Mouse (Mus musculus) intestine, postnatal 0 days (tissue): ENCODE data around the gene Egfem1. TPM values are rescaled to one million over a fixed set of nuclear protein-coding genes. Genes with fewer than 3 reads are reported as not detected.

ENCODE experiments used
- ATAC-seq: fragments of 200-750 bp; cut with Nextera tagmentation; 2 replicates; pipeline ENCODE4 v1.8.0; 2017; ENCODE audit warnings: mild to moderate bottlenecking, moderate TSS enrichment, moderate library complexity
- H3K27ac ChIP-seq: fragments of 300-500 bp; sonication (generic); 2 replicates; pipeline ENCODE4 v1.5.1; 2014; ENCODE audit warnings: mild to moderate bottlenecking, low read depth, low read length, moderate library complexity
- H3K27me3 ChIP-seq: fragments of 300-500 bp; sonication (generic); replicated peaks from 2 replicates; pipeline ENCODE4 v1.6.1; 2014; ENCODE audit warnings: low read length, mixed read lengths; ENCODE audit not compliant: control insufficient read depth, insufficient read depth
- H3K36me3 ChIP-seq: fragments of 300-500 bp; sonication (generic); 2 replicates; pipeline ENCODE4 v1.6.1; 2014; ENCODE audit warnings: mild to moderate bottlenecking, moderate library complexity; ENCODE audit not compliant: control insufficient read depth, insufficient read depth
- H3K4me1 ChIP-seq: fragments of 300-500 bp; sonication (generic); replicated peaks from 2 replicates; pipeline ENCODE4 v1.6.1; 2014; ENCODE audit warnings: antibody characterized with exemption, low read length, mixed read lengths; ENCODE audit not compliant: control insufficient read depth, insufficient read depth
- H3K4me2 ChIP-seq: fragments of 300-500 bp; sonication (generic); replicated peaks from 2 replicates; pipeline ENCODE4 v1.6.1; 2014; ENCODE audit warnings: low read depth, mild to moderate bottlenecking, moderate library complexity
- H3K4me3 ChIP-seq: fragments of 300-500 bp; sonication (generic); 2 replicates; pipeline ENCODE4 v1.5.1; 2014; ENCODE audit warnings: low read depth, low read length
- H3K9ac ChIP-seq: fragments of 300-500 bp; sonication (generic); 2 replicates; pipeline ENCODE4 v1.6.1; 2014; ENCODE audit warnings: mild to moderate bottlenecking, low read depth, low read length
- H3K9me3 ChIP-seq: fragments of 300-500 bp; sonication (generic); 2 replicates; pipeline ENCODE4 v1.6.1; 2016; ENCODE audit warnings: mixed run types; ENCODE audit not compliant: control insufficient read depth
- CTCF ChIP-seq: sonication (generic); IDR thresholded peaks from 2 replicates; pipeline ENCODE4 v1.5.1; 2016; ENCODE audit warnings: low read depth, mild to moderate bottlenecking, control low read depth, antibody characterized with exemption, moderate library complexity
- WGBS: fragments of 180-500 bp; shearing (Covaris S2); extraction: QIAGEN DNeasy Blood & Tissue Kit; methylation state at CpG from one replicate; pipeline ENCODE4 v1.1.7; 2014; 5-methylcytosine and 5-hydroxymethylcytosine counted together
- polyA plus RNA-seq: library from polyadenylated mRNA; unstranded; fragments of >200 nt; fragmentation: Nextera tagmentation; extraction: Ambion mirVana; gene quantifications from 2 replicates; pipeline ENCODE4 v1.2.1, GENCODE M21; 2015

Egfem1 gene
- polyA plus RNA-seq, 1 experiment from 2014 or later: 0.63 TPM

DNA sequence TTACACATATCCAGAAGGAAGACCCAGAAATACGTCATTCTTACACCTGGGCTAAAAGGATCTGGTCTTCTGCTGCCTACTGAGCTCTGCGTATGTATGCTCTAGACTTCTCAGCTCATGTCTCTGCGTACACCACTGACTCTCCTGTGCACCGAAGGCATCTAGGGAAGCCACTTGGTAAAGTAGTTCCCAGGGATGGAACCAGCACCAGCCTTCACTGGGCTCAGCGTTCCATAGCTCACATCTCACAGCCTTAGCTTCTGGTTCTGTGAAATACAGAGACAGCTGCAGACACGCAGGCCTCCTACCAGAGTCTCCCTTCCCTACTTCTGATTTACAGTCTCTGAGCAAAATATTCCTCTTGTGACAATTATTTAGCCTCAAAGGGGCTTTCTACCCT, 361.2 kb downstream of the Egfem1 start:
- no peak for TF ChIP-seq CTCF
- no peak overlapping the region for H3K27ac ChIP-seq
- 90% methylated on average over 6 of the region's 6 CpGs for WGBS
- H3K4me3 ChIP-seq: no peak overlapping the region
- no peaks in the 10 kb centered on the region for H3K9me3 ChIP-seq
- H3K9ac ChIP-seq: no peak overlapping the region
- no peak for ATAC-seq
- H3K36me3 ChIP-seq: no peaks in the 10 kb centered on the region
- no peaks in the 10 kb centered on the region for H3K27me3 ChIP-seq
- H3K4me1 ChIP-seq: no peaks in the 10 kb centered on the region
- no peak overlapping the region for H3K4me2 ChIP-seq

DNA sequence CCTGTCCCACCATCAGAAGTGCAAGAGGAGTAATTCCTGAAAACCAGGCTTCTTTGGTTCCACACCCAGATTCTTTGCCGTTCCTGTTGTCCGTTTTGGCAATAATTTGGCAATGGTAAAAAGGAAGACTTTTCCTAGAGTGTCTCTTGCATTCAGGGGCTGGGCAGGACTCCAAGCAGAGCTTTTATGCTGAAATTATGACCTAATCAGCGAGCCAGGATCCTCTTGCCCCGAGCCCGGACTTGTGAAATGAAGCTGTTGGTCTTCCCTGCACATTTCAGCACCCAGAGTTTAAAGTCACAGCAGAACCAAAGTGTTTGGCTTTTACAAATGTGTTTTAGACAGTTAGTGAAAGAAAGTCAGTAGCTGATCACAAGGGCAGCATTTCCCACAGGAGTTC, 362.8 kb downstream of the Egfem1 start:
- Histone ChIP-seq H3K9ac (no peak overlapping the region), H3K9me3 (no peaks in the 10 kb centered on the region)
- WGBS: 62% methylated on average over 5 of the region's 5 CpGs

DNA sequence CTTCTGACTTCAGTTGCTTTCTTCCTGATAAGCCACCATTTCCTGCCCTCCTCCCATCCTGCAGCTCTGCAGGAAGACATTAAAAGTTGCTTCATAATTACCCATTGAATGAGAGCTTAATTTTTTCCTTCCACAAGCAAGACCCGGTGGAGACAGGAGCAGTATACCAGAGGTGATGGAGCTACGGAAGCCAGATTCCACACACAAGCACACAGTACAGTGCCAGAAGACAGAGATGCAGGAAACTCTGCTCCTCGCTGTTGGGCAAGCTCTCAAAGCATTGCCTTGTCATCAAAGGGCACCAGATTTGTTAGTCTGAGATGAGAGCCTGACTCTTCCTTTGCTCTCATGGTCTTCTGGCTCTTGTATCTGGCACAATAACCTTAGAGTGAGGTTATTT, 364.3 kb downstream of the Egfem1 start:
- H3K4me3 ChIP-seq: no peak overlapping the region
- H3K4me2 ChIP-seq: no peak overlapping the region
- no peaks in the 10 kb centered on the region for H3K4me1 ChIP-seq
- no peaks in the 10 kb centered on the region for H3K36me3 ChIP-seq
- H3K27ac ChIP-seq: no peak overlapping the region
- no peak for ATAC-seq
- no peak for TF ChIP-seq CTCF
- no peak overlapping the region for H3K9ac ChIP-seq
- no peaks in the 10 kb centered on the region for H3K27me3 ChIP-seq
- WGBS: 61% methylated on average over 3 of the region's 3 CpGs
- no peaks in the 10 kb centered on the region for H3K9me3 ChIP-seq

More for the DNA sequence above, 362.8 kb downstream of the Egfem1 start:
- ATAC-seq: no peak
- no peaks in the 10 kb centered on the region for H3K27me3 ChIP-seq
- H3K36me3 ChIP-seq: no peaks in the 10 kb centered on the region
- H3K4me1 ChIP-seq: no peaks in the 10 kb centered on the region
- TF ChIP-seq CTCF: no peak
- H3K27ac ChIP-seq: no peak overlapping the region
- H3K4me2 ChIP-seq: no peak overlapping the region
- no peak overlapping the region for H3K4me3 ChIP-seq

DNA sequence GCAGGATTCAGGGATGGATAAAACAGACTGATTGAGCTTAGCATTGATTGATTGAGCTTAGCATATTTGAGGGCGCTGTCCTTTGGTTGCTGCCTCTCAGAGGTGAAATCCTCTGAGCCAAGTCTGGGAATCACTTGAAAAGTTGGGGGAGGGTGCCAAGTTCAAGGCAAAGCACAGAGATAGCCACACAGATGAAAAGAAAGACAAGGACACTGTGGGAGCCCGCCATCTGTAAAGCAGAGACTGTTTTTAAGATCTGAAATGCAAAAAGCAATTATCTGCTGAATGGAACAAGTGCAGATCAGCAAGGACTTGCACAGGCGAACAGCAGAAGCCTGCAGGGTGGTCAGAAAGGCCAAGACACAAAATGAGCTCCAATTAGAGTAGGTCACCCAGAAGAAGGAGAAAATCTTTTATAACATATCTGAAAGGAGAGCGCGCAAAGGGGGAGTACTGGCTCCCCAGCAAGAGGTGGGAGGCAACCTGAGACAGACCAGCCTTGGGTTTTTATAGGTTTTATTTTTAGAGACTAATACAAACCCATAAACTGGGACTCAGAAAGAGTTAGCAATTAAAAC, 367.1 kb downstream of the Egfem1 start:
- TF ChIP-seq CTCF: no peak

DNA sequence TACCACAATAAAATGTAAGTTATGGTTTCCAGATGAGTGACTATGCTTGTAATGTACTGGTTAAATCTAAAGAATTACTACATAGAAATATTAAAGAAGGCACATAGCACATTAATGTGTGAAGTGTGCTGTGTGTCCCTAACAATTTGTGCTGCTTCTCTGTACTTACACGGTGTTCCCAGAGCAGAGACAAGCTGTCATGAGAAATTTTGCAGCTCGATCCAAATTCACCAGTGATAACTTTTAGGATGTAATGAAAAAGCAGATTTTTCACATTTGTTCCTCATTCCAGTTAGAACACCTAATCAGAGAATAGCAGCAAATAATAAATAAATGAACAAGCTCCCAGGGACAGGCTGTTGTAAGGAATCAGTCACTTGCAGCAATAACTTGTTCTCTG, 416.4 kb downstream of the Egfem1 start:
- Histone ChIP-seq H3K4me3 (no peak overlapping the region), H3K27me3 (no peaks in the 10 kb centered on the region), H3K9ac (no peak overlapping the region), H3K27ac (no peak overlapping the region), H3K36me3 (no peaks in the 10 kb centered on the region), H3K9me3 (no peaks in the 10 kb centered on the region), H3K4me1 (no peaks in the 10 kb centered on the region), H3K4me2 (no peak overlapping the region)
- 83% methylated on average over 2 of the region's 2 CpGs for WGBS
- no peak for TF ChIP-seq CTCF
- ATAC-seq: no peak

More for the DNA sequence above, 367.1 kb downstream of the Egfem1 start:
- H3K27me3 ChIP-seq: no peaks in the 10 kb centered on the region
- H3K4me3 ChIP-seq: no peak overlapping the region
- WGBS: 78% methylated on average over 5 of the region's 5 CpGs
- H3K36me3 ChIP-seq: no peaks in the 10 kb centered on the region
- H3K9ac ChIP-seq: no peak overlapping the region
- H3K4me1 ChIP-seq: no peaks in the 10 kb centered on the region
- H3K4me2 ChIP-seq: no peak overlapping the region
- no peaks in the 10 kb centered on the region for H3K9me3 ChIP-seq
- no peak overlapping the region for H3K27ac ChIP-seq
- no peak for ATAC-seq

DNA sequence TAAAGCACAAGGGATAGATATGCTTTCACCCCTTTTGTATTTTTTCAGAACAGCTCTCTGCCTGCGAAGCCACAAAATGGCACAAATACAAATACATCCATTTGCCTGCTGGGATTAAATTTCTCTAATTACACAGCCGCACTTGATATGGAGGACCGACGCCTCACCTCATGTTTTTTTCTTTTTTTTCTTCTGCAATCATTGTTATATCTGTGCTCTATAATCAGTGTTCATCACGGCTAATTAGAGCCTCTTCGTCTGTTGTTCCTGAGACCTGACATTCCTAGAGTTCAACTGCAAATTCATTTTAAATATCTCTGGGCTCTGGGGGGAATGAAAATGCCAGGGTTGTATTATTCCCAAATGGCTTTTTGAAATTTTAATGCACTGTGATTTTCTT, 417.4 kb downstream of the Egfem1 start:
- WGBS: 88% methylated on average over 6 of the region's 6 CpGs
- TF ChIP-seq CTCF: no peak
- Histone ChIP-seq H3K4me3 (no peak overlapping the region), H3K4me1 (no peaks in the 10 kb centered on the region), H3K4me2 (no peak overlapping the region), H3K36me3 (no peaks in the 10 kb centered on the region), H3K27me3 (no peaks in the 10 kb centered on the region), H3K27ac (no peak overlapping the region), H3K9ac (no peak overlapping the region), H3K9me3 (no peaks in the 10 kb centered on the region)
- ATAC-seq: no peak
